Mouse (Mus musculus) kidney, adult 9 months (tissue): Measurements from ENCODE around the gene Enoph1.

Experiments used
- DNase-seq: peaks from one replicate; pipeline ENCODE4 v3.0.0; 2022

Enoph1 gene

DNA sequence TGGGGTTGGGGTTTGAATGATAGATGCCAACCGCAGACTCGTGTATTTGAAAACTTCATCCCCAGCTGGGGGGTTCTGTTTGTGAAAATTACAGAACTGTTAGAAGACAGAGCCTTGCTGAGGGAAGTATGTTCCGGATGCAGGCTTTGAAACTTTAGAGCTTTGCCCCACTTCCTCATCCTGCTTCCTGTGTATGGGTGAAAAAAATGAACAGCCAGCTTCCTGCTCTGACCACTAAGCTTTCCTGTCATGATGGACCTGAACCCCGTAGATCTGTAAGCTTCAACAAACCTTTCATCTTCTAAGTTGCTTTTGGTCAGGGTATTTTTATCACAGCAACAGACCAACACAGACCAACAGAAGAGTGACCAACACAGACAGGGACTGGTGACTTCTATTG lies 42.2 kb downstream of the Enoph1 start:
- DNase-seq = no peak

DNA sequence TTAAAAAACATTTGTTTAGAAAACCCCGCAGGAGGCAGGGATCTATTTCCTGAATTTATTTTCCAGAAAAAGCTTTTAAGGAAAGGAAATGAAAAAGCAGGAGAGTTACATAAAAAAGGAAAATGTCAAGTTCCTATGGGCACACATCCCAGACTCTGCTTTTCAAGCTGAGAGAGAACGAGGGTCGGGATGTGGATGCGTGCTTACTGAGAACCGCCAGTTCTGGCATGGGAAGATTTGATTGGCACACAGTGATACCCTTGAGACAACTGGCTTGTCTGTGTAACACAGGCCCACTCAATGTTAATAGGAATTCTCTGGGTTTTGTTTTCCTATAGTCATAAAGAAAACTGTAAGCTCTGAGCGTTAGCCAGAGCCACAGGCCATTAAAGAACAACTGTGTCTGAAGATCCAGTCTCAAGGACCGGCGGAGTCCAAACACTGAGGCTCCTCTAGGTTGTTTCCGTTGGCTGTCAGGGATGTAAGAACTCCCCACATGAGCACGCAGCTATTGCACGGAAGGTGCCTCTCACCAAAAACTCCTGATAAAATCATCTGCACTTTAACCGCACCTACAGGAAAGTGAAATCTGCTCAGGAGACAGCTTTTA lies 44.3 kb downstream of the Enoph1 start:
- no peak for DNase-seq

- no peak for DNase-seq
Measured at GRCm38 (mm10) chr5:100085097-100085496, 45.3 kb downstream of the Enoph1 start.

GRCm38 (mm10) chr5:100090515-100091262 lies 50.9 kb downstream of the Enoph1 start:
- no peak for DNase-seq

- DNase-seq = no peak
Measured at GRCm38 (mm10) chr5:100091263-100091594, 51.4 kb downstream of the Enoph1 start.

DNA sequence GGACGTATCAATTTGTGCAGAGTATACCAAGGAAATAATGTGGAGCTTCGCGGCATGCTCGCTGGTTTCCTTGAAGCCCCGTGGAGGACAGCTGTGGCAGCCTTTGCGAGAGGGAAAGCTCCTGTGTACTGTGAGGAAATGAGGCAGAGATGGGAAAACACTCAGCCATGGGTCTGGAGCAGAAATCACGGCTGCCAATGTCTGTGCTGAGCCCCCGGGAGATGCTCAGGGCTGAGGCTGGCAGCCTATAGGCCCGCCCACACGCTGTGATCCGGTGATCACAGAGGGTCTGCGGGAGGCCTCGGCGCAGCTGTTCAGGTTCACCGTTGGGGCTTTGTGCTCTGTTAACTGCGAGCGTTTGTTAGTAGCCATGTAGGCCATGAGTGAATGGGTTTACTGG lies 51.8 kb downstream of the Enoph1 start:
- DNase-seq = no peak

GRCm38 (mm10) chr5:100096955-100097354 lies 57.2 kb downstream of the Enoph1 start:
- DNase-seq = peak; percentile 6

- DNase-seq = no peak
Measured at GRCm38 (mm10) chr5:100097967-100098366, 58.2 kb downstream of the Enoph1 start.

- no peak for DNase-seq
Measured at GRCm38 (mm10) chr5:100102395-100102794, 62.6 kb downstream of the Enoph1 start.

- no peak for DNase-seq
Measured at GRCm38 (mm10) chr5:100108866-100109265, 69.1 kb downstream of the Enoph1 start.

DNA sequence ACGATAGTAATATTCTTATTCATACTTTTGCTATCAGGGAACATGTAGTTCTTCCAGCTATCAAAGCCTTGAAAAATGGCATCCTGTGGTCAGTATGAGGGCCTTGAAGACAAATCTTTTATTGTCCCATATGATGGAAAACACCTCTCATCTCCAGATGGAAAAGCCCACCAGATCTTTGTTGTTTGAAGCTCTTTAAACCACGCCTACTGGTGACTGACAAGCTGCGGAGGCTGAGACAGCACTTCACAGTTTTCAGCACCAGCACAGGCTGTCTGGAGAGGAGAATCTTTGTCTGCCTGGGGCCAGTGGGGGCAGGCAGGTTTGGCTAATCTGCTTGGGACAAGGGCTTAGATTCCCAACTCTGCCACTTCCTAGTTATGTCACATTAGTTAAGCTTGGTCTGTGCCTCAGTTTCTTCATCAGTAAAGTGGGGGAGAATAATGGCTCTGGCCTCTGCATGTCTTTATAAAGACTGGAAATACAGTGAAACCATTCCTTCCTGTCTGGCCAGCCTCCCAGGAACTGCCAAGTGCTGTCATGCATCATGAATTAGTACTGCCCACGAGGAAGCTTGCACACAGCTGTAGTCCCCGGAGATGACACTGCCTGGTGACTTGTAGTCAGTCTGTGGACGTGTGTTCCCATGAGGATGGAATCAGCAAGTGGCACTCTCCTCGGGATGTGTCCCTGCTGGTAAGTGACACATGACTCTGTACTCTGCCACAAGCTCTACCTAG lies 69.9 kb downstream of the Enoph1 start:
- DNase-seq = peak; percentile 19

DNA sequence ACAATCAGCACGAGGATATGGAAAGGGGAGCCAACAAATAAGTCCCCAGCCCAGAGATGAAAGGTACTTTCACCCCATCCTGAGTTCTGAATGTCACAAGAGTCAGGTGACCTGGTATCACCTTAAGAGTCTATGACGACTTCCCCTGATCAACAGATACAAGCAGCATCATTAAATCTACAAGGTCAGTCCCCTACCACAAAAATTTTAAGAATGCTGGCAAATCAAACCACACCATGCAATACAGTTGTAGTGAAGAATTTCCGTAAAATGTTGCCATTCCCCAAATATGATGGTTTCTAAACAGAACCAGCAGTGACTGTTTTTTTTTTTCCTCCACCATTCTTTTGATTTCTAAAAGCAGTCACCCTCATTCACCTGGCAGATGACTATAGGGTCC lies 70.8 kb downstream of the Enoph1 start:
- DNase-seq = no peak

- DNase-seq = no peak
Measured at GRCm38 (mm10) chr5:100113403-100113802, 73.6 kb downstream of the Enoph1 start.
